Mouse (Mus musculus) midbrain, embryonic 11.5 days (tissue): Measurements from ENCODE around the gene Wdr63. TPM values are rescaled to one million over a fixed set of nuclear protein-coding genes. Genes with fewer than 3 reads are reported as not detected.
A peak's percentile ranks its signal among the peaks of the same experiment; 100 is the strongest.

Source experiments
- ATAC-seq: fragments of 200-750 bp; cut with Nextera tagmentation; 2 replicates; pipeline ENCODE4 v1.8.0; 2017; ENCODE audit warnings: moderate TSS enrichment, moderate library complexity; ENCODE audit not compliant: low FRiP score
- DNase-seq: peaks from one replicate; pipeline ENCODE4 v3.0.0; 2015; ENCODE audit warnings: low spot score; ENCODE audit errors: missing footprints
- H3K27ac ChIP-seq: fragments of 300-500 bp; sonication (generic); 2 replicates; pipeline ENCODE4 v1.5.1; 2014; ENCODE audit warnings: low read depth, low read length
- H3K27me3 ChIP-seq: fragments of 300-500 bp; sonication (generic); 2 replicates; pipeline ENCODE4 v1.6.1; 2014; ENCODE audit warnings: mild to moderate bottlenecking, low read length, moderate library complexity, mixed read lengths; ENCODE audit not compliant: control insufficient read depth, insufficient read depth
- H3K36me3 ChIP-seq: fragments of 300-500 bp; sonication (generic); 2 replicates; pipeline ENCODE4 v1.6.1; 2014; ENCODE audit warnings: mild to moderate bottlenecking, low read length, moderate library complexity, mixed read lengths; ENCODE audit not compliant: control insufficient read depth, insufficient read depth
- H3K4me1 ChIP-seq: fragments of 300-500 bp; sonication (generic); 2 replicates; pipeline ENCODE4 v1.6.1; 2014; ENCODE audit warnings: low read length; ENCODE audit not compliant: control insufficient read depth, insufficient read depth
- H3K4me2 ChIP-seq: fragments of 300-500 bp; sonication (generic); 2 replicates; pipeline ENCODE4 v1.6.1; 2014; ENCODE audit warnings: mild to moderate bottlenecking, moderate library complexity
- H3K4me3 ChIP-seq: fragments of 300-500 bp; sonication (generic); 2 replicates; pipeline ENCODE4 v1.5.1; 2014; ENCODE audit warnings: low read depth, low read length
- H3K9ac ChIP-seq: fragments of 300-500 bp; sonication (generic); 2 replicates; pipeline ENCODE4 v1.6.1; 2014; ENCODE audit warnings: low read length
- H3K9me3 ChIP-seq: fragments of 300-500 bp; sonication (generic); 2 replicates; pipeline ENCODE4 v1.6.1; 2016; ENCODE audit warnings: low read length; ENCODE audit not compliant: control insufficient read depth
- WGBS: fragments of 180-500 bp; shearing (Covaris S2); extraction: QIAGEN DNeasy Blood & Tissue Kit; methylation state at CpG from one replicate; pipeline ENCODE4 v1.1.7; 2014; 5-methylcytosine and 5-hydroxymethylcytosine counted together
- polyA plus RNA-seq: library from polyadenylated mRNA; unstranded; fragments of >200 nt; fragmentation: Nextera tagmentation; extraction: Ambion mirVana; gene quantifications from 2 replicates; pipeline ENCODE4 v1.2.1, GENCODE M21; 2014

Gene Wdr63
- polyA plus RNA-seq: not detected in 2 replicates

DNA sequence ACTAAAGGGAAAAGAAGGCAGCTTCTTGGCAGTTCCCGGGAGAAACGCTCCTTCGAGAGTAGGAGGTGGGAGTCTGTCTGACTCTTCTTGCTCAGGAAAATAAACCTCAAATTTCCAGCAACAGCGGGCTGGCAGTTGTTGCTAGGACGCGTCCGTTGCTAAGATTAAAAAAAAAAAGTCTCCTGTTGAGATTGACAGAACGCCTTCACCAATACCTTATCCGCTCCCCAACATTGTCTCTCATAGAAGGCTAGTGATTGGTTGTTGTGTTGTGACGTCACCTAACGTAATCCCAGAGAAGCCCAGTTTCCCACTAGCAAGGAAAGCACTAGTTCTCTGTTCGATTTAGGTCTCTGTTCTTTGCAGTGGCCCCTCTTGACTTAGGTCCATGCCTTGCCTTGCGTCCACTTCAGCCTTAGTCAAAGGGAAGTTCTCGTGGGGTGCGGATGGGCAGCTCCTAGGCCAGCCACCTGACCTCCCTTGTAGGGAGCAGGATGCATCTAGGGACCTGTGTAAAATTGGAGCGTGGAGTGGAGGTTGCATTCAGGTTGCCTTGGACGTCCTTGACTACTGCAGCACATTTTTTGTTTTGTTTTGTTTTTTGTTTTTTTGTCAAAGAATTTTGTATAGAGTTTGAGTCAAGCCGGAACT is at the start of gene Wdr63:
Gene Wdr63 (minus strand): TSS at position 210 of the 651 bp plus-strand sequence.
- Histone ChIP-seq H3K27ac (no peak within 1 kb of the TSS), H3K9me3 (no peaks in the 10 kb centered on the region), H3K4me3 (peak within 1 kb of the TSS; percentile 41), H3K4me2 (peak within 1 kb of the TSS; percentile 77), H3K36me3 (no peaks in the 10 kb centered on the region), H3K4me1 (no peaks in the 10 kb centered on the region), H3K27me3 (0 out of 2 replicates have a peak, but pooled peaks cover 3% of the 10 kb centered on the region), H3K9ac (peak within 1 kb of the TSS; percentile 24; the same call in 1 of the 2 replicates)
- 11% methylated on average over 18 of the region's 18 CpGs for WGBS
- DNase-seq (peak; percentile 96), ATAC-seq (peak; percentile 97)

GRCm38 (mm10) chr3:146156811-146157210 is 48.9 kb upstream of the Wdr63 start:
- no peaks in the 10 kb centered on the region for H3K36me3 ChIP-seq
- WGBS: 86% methylated on average over 2 of the region's 2 CpGs

GRCm38 (mm10) chr3:146155628-146156576 is 48.0 kb upstream of the Wdr63 start:
- Histone ChIP-seq H3K9me3 (no peaks in the 10 kb centered on the region), H3K4me2 (no peak overlapping the region), H3K36me3 (no peaks in the 10 kb centered on the region), H3K27me3 (peaks cover 2% of the 10 kb centered on the region; the same call in 1 of the 2 replicates), H3K9ac (no peak overlapping the region), H3K4me3 (no peak overlapping the region), H3K27ac (no peak overlapping the region), H3K4me1 (no peaks in the 10 kb centered on the region)
- WGBS: 82% methylated on average over 13 of the region's 13 CpGs
- ATAC-seq: no peak
- DNase-seq: no peak

More at GRCm38 (mm10) chr3:146156811-146157210, 48.9 kb upstream of the Wdr63 start:
- Histone ChIP-seq H3K4me2 (no peak overlapping the region), H3K27ac (no peak overlapping the region), H3K4me3 (no peak overlapping the region), H3K9me3 (no peaks in the 10 kb centered on the region), H3K9ac (no peak overlapping the region), H3K4me1 (no peaks in the 10 kb centered on the region), H3K27me3 (0 out of 2 replicates have a peak, but pooled peaks cover 2% of the 10 kb centered on the region)
- DNase-seq (no peak), ATAC-seq (no peak)

- ATAC-seq: peak; percentile 61; the same call in 1 of the 2 replicates
- Histone ChIP-seq H3K9me3 (no peaks in the 10 kb centered on the region), H3K4me3 (no peak overlapping the region), H3K27ac (no peak overlapping the region), H3K36me3 (no peaks in the 10 kb centered on the region), H3K9ac (no peak overlapping the region), H3K27me3 (peaks cover 10% of the 10 kb centered on the region), H3K4me1 (peaks cover 6% of the 10 kb centered on the region; the same call in 1 of the 2 replicates), H3K4me2 (no peak overlapping the region)
- no peak for DNase-seq
- 40% methylated on average over 12 of the region's 12 CpGs for WGBS
Observed at GRCm38 (mm10) chr3:146153862-146154611, 46.1 kb upstream of the Wdr63 start.

DNA sequence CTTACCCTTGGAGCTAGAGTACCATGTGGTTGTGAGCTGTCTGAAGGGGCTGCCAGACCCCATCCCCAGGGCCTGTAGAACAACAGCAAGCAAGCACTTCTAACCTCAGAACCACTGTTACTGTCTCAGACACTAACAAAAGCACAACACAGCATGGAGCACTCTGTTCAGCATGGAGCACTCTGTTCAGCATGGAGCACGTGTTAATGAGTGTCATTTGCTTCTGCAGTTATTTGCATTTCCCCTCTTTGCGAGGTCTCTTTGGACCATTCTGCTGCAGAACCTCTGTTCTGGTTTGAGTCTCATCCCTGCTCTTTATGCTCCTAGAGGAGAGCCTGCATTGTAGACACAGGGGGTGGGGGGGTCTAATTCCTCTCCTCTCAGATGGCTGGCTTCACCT is 45.0 kb upstream of the Wdr63 start:
- no peak overlapping the region for H3K4me3 ChIP-seq
- no peaks in the 10 kb centered on the region for H3K9me3 ChIP-seq
- no peak overlapping the region for H3K27ac ChIP-seq
- peaks cover 6% of the 10 kb centered on the region; the same call in 1 of the 2 replicates for H3K4me1 ChIP-seq
- DNase-seq (no peak), ATAC-seq (no peak)
- no peak overlapping the region for H3K4me2 ChIP-seq
- H3K36me3 ChIP-seq: no peaks in the 10 kb centered on the region
- no peak overlapping the region for H3K9ac ChIP-seq
- 69% methylated on average over 2 of the region's 2 CpGs for WGBS
- H3K27me3 ChIP-seq: peaks cover 12% of the 10 kb centered on the region

DNA sequence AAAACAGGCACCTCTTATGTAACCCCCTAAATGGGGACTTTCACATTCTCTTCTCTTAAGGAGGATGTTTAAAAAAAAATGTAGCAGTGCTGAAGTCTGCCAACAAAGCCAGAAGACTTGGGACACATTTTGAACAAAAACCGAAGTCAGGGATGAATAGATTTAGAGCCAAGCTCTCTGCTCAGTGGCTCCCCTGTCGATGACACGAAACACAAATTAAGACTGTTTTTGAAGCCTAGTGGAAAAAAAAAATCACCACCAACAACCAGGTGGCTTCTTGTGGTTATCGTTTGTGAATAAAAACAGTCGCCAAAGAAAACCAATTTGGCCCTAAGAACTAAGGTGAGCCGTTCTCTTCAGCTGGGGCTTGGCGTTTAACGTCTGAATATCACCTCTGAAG is 44.4 kb upstream of the Wdr63 start:
- no peak for DNase-seq
- 85% methylated on average over 8 of the region's 8 CpGs for WGBS
- Histone ChIP-seq H3K4me2 (no peak overlapping the region), H3K9ac (no peak overlapping the region), H3K27me3 (peaks cover 12% of the 10 kb centered on the region), H3K36me3 (no peaks in the 10 kb centered on the region), H3K4me1 (peaks cover 6% of the 10 kb centered on the region; the same call in 1 of the 2 replicates), H3K4me3 (no peak overlapping the region), H3K27ac (no peak overlapping the region), H3K9me3 (no peaks in the 10 kb centered on the region)
- ATAC-seq: no peak

- DNase-seq (no peak), ATAC-seq (no peak)
- WGBS: 91% methylated on average over 8 of the region's 8 CpGs
- peaks cover 12% of the 10 kb centered on the region for H3K27me3 ChIP-seq
- peaks cover 6% of the 10 kb centered on the region; the same call in 1 of the 2 replicates for H3K4me1 ChIP-seq
- no peaks in the 10 kb centered on the region for H3K36me3 ChIP-seq
- no peak overlapping the region for H3K27ac ChIP-seq
- no peak overlapping the region for H3K4me3 ChIP-seq
- H3K4me2 ChIP-seq: no peak overlapping the region
- H3K9me3 ChIP-seq: no peaks in the 10 kb centered on the region
- no peak overlapping the region for H3K9ac ChIP-seq
Observed at GRCm38 (mm10) chr3:146151755-146152154, 43.8 kb upstream of the Wdr63 start.

- ATAC-seq: no peak
- 95% methylated on average over 10 of the region's 10 CpGs for WGBS
- peaks cover 12% of the 10 kb centered on the region for H3K27me3 ChIP-seq
Observed at GRCm38 (mm10) chr3:146151328-146151727, 43.4 kb upstream of the Wdr63 start.

More at GRCm38 (mm10) chr3:146151328-146151727, 43.4 kb upstream of the Wdr63 start:
- Histone ChIP-seq H3K27ac (no peak overlapping the region), H3K9ac (no peak overlapping the region), H3K4me3 (no peak overlapping the region), H3K4me1 (peaks cover 6% of the 10 kb centered on the region; the same call in 1 of the 2 replicates), H3K9me3 (no peaks in the 10 kb centered on the region), H3K36me3 (no peaks in the 10 kb centered on the region), H3K4me2 (no peak overlapping the region)
- DNase-seq: no peak
